Mouse (Mus musculus) heart, postnatal 0 days (tissue): ENCODE measurements around the gene Rrbp1. TPM values are rescaled to one million over a fixed set of nuclear protein-coding genes. Genes with fewer than 3 reads are reported as not detected.
A peak's percentile ranks its signal among the peaks of the same experiment; 100 is the strongest.

Experiments used
- ATAC-seq: fragments of 200-750 bp; cut with Nextera tagmentation; 2 replicates; pipeline ENCODE4 v1.8.0; 2017; ENCODE audit warnings: low read depth, moderate number of reproducible peaks, moderate library complexity; ENCODE audit not compliant: insufficient read depth
- DNase-seq: peaks from one replicate; pipeline ENCODE4 v3.0.0-alpha.2; 2016; ENCODE audit warnings: low spot score
- H3K27ac ChIP-seq: fragments of 300-500 bp; sonication (generic); 2 replicates; pipeline ENCODE4 v1.5.1; 2014; ENCODE audit warnings: low read depth, mild to moderate bottlenecking
- H3K27me3 ChIP-seq: fragments of 300-500 bp; sonication (generic); 2 replicates; pipeline ENCODE4 v1.6.1; 2014; ENCODE audit warnings: low read length, mixed read lengths; ENCODE audit not compliant: control insufficient read depth, insufficient read depth
- H3K36me3 ChIP-seq: fragments of 300-500 bp; sonication (generic); replicated peaks from 2 replicates; pipeline ENCODE4 v1.6.1; 2014; ENCODE audit warnings: low read length, mixed read lengths; ENCODE audit not compliant: control insufficient read depth, insufficient read depth
- H3K4me1 ChIP-seq: fragments of 300-500 bp; sonication (generic); 2 replicates; pipeline ENCODE4 v1.6.1; 2014; ENCODE audit warnings: antibody characterized with exemption; ENCODE audit not compliant: control insufficient read depth, insufficient read depth
- H3K4me2 ChIP-seq: fragments of 300-500 bp; sonication (generic); 2 replicates; pipeline ENCODE4 v1.6.1; 2014; ENCODE audit warnings: low read depth, mild to moderate bottlenecking, low read length, moderate library complexity
- H3K4me3 ChIP-seq: fragments of 300-500 bp; sonication (generic); 2 replicates; pipeline ENCODE4 v1.5.1; 2014; ENCODE audit warnings: low read depth, low read length
- H3K9ac ChIP-seq: fragments of 300-500 bp; sonication (generic); replicated peaks from 2 replicates; pipeline ENCODE4 v1.6.1; 2014; ENCODE audit warnings: low read depth, low read length, mixed read lengths
- H3K9me3 ChIP-seq: fragments of 300-500 bp; sonication (generic); replicated peaks from 2 replicates; pipeline ENCODE4 v1.6.1; 2016; ENCODE audit warnings: low read length; ENCODE audit not compliant: control insufficient read depth
- CTCF ChIP-seq: IDR thresholded peaks from 2 replicates; pipeline ENCODE4 v1.5.1; 2016; ENCODE audit warnings: antibody characterized with exemption, control low read depth, low read depth
- EP300 ChIP-seq: IDR thresholded peaks from 2 replicates; pipeline ENCODE4 v1.6.1; 2016; ENCODE audit warnings: antibody characterized with exemption, low read depth
- WGBS: fragments of 180-500 bp; shearing (Covaris S2); extraction: QIAGEN DNeasy Blood & Tissue Kit; methylation state at CpG from one replicate; pipeline ENCODE4 v1.1.7; 2014; 5-methylcytosine and 5-hydroxymethylcytosine counted together
- polyA plus RNA-seq: library from polyadenylated mRNA; unstranded; fragments of >200 nt; fragmentation: Nextera tagmentation; extraction: Ambion mirVana; gene quantifications from 2 replicates; pipeline ENCODE4 v1.2.1, GENCODE M21; 2015
- total RNA-seq: library from RNA; depleted of rRNA; stranded (reverse); fragments of >200 nt; gene quantifications from 2 replicates; pipeline ENCODE4 v1.2.3, GENCODE M21; 2014; ENCODE audit warnings: low replicate concordance

Rrbp1 gene
- total and polyA plus RNA-seq, 2 experiments from 2014 or later = 49.3 to 53.0 TPM

DNA sequence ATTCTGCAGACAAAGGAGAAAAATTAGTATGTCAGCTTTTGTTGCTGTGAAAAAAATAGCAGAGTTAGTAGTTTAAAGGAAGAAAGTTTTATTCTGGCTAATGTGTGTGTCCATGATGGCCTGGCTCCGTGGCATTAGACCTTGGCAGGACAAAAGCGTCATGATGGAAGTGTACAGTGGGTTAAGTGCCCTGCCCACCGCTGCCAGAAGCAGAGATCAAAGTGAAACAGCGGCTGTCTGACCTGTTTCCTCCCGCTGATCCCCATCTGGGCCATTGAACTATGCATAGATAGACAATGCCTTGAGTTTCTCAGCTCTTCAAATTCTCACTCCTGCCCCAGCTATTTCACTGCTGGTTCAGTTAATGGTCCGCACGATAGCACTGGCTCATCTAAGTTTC is 87.0 kb downstream of the Rrbp1 start:
- 21% methylated on average over 7 of the region's 7 CpGs for WGBS
- Histone ChIP-seq H3K36me3 (no peaks in the 10 kb centered on the region), H3K4me3 (peak overlapping the region; percentile 22; the same call in 1 of the 2 replicates), H3K9ac (0 out of 2 replicates have a peak overlapping the region, but pooled peaks have one; percentile 43), H3K4me1 (peaks cover 31% of the 10 kb centered on the region), H3K9me3 (no peaks in the 10 kb centered on the region), H3K4me2 (peak overlapping the region; percentile 55), H3K27ac (peak overlapping the region; percentile 83), H3K27me3 (no peaks in the 10 kb centered on the region)
- TF ChIP-seq EP300 = no peak
- no peak for TF ChIP-seq CTCF
- DNase-seq (no peak), ATAC-seq (peak; percentile 50; the same call in 1 of the 2 replicates)

DNA sequence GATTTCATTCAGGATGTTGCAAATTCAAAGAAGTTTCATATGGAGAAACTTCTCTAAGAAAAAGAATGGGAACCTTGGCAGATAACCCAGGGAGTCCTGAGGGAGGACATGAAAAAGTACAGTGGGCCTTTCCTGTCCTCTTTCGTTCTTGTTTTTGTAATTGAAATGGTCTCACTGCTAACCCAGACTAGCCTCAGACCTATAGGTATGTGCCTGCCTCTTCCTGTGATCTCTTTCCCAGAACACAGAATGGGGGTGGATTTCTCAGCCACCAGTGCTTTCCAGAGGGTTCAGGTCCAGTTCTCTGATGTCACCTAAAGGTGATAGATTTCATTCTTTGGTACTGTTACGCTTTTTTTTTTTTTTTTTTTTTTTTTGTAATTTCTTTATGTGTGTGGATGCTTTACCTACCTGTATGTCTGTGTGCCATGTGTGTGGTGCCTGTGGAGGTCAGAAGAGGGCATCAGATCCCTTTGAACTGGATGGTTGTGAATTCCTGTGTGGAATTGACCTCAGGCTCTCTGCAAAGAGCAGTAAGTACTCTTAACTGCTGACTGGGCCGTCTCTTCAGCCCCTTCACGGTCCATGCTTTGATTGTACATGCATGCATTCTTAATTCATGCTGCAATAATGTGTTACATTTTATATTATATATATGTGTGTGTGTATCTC is 92.1 kb downstream of the Rrbp1 start:
- Histone ChIP-seq H3K9ac (no peak overlapping the region), H3K4me2 (peak overlapping the region; percentile 71; the same call in 1 of the 2 replicates), H3K36me3 (no peaks in the 10 kb centered on the region), H3K4me3 (no peak overlapping the region), H3K4me1 (peaks cover 44% of the 10 kb centered on the region), H3K27me3 (no peaks in the 10 kb centered on the region), H3K9me3 (no peaks in the 10 kb centered on the region), H3K27ac (0 out of 2 replicates have a peak overlapping the region, but pooled peaks have one; percentile 20)
- DNase-seq (no peak), ATAC-seq (no peak)
- TF ChIP-seq CTCF (peak; percentile 30), EP300 (no peak)
- WGBS = 33% methylated on average over 4 of the region's 4 CpGs

GRCm38 (mm10) chr2:143917622-143918021 is 93.4 kb downstream of the Rrbp1 start:
- Histone ChIP-seq H3K9me3 (no peaks in the 10 kb centered on the region), H3K27ac (peak overlapping the region; percentile 22; the same call in 1 of the 2 replicates), H3K4me2 (peak overlapping the region; percentile 71), H3K4me1 (peaks cover 37% of the 10 kb centered on the region), H3K36me3 (no peaks in the 10 kb centered on the region), H3K4me3 (peak overlapping the region; percentile 94), H3K9ac (peak overlapping the region; percentile 96), H3K27me3 (no peaks in the 10 kb centered on the region)
- 32% methylated on average over 5 of the region's 5 CpGs for WGBS
- no peak for ATAC-seq
- no peak for DNase-seq
- TF ChIP-seq CTCF (no peak), EP300 (no peak)

- Histone ChIP-seq H3K27ac (peak overlapping the region; percentile 100), H3K36me3 (no peaks in the 10 kb centered on the region), H3K4me1 (peaks cover 37% of the 10 kb centered on the region), H3K4me3 (peak overlapping the region; percentile 94), H3K9me3 (no peaks in the 10 kb centered on the region), H3K4me2 (peak overlapping the region; percentile 71), H3K27me3 (no peaks in the 10 kb centered on the region), H3K9ac (peak overlapping the region; percentile 96)
- TF ChIP-seq CTCF = no peak
- TF ChIP-seq EP300 = no peak
- DNase-seq (no peak), ATAC-seq (no peak)
- 2% methylated on average over 5 of the region's 5 CpGs for WGBS
Observed at GRCm38 (mm10) chr2:143916229-143916628, 94.8 kb downstream of the Rrbp1 start.

GRCm38 (mm10) chr2:143915600-143916135 is 95.4 kb downstream of the Rrbp1 start:
- H3K36me3 ChIP-seq = no peaks in the 10 kb centered on the region
- H3K9ac ChIP-seq = peak overlapping the region; percentile 96
- H3K9me3 ChIP-seq = no peaks in the 10 kb centered on the region
- H3K27ac ChIP-seq = peak overlapping the region; percentile 100
- H3K4me1 ChIP-seq = peaks cover 32% of the 10 kb centered on the region
- H3K27me3 ChIP-seq = no peaks in the 10 kb centered on the region
- TF ChIP-seq EP300 (0 out of 2 replicates have a peak, but pooled peaks have one; percentile 39), CTCF (no peak)
- peak; percentile 5; the same call in 1 of the 2 replicates for ATAC-seq
- H3K4me2 ChIP-seq = peak overlapping the region; percentile 71
- DNase-seq = peak; percentile 66
- WGBS = under 1% methylated on average over 32 of the region's 32 CpGs
- H3K4me3 ChIP-seq = peak overlapping the region; percentile 94
